Mouse (Mus musculus) kidney, postnatal 4 days (tissue): ENCODE measurements around the gene Gm7075.
"Not testable (repeated sequence)": the region's sequence is repeated elsewhere in the genome, so short reads cannot be mapped to it uniquely, and the experiment has no call there.

Source experiments
- DNase-seq, 2 experiments: peaks; one replicate each; pipeline ENCODE4 v3.0.0; 2021; ENCODE audit warnings: mixed read lengths in 2 of 2

Gene Gm7075

GRCm38 (mm10) chr10:63417061-63417460 is 4.5 kb downstream of the Gm7075 start:
- no peak for DNase-seq

- DNase-seq = no peak
These were observed 5.7 kb downstream of the Gm7075 start for GRCm38 (mm10) chr10:63415850-63416249.

GRCm38 (mm10) chr10:63415287-63415686 is 6.3 kb downstream of the Gm7075 start:
- no peak for DNase-seq

GRCm38 (mm10) chr10:63412756-63413155 is 8.8 kb downstream of the Gm7075 start:
- DNase-seq = no peak

GRCm38 (mm10) chr10:63411674-63412073 is 9.9 kb downstream of the Gm7075 start:
- not testable (repeated sequence) for DNase-seq

GRCm38 (mm10) chr10:63410162-63410956 is 11.2 kb downstream of the Gm7075 start:
- DNase-seq = no peak

GRCm38 (mm10) chr10:63403636-63404035 is 18.0 kb downstream of the Gm7075 start:
- peak in 1 of 2 experiments; percentile 33 for DNase-seq

GRCm38 (mm10) chr10:63402731-63403504 is 18.7 kb downstream of the Gm7075 start:
- DNase-seq = no peak

- DNase-seq = no peak
These were observed 24.6 kb downstream of the Gm7075 start for GRCm38 (mm10) chr10:63396963-63397362.

GRCm38 (mm10) chr10:63388948-63389347 is 32.6 kb downstream of the Gm7075 start:
- DNase-seq = no peak

- DNase-seq = no peak
These were observed 34.6 kb downstream of the Gm7075 start for GRCm38 (mm10) chr10:63386991-63387390.

GRCm38 (mm10) chr10:63386444-63386843 is 35.1 kb downstream of the Gm7075 start:
- peak; percentile 83 to 89 for DNase-seq

GRCm38 (mm10) chr10:63385897-63386296 is 35.7 kb downstream of the Gm7075 start:
- DNase-seq = not testable (repeated sequence)

GRCm38 (mm10) chr10:63382372-63383279 is 39.0 kb downstream of the Gm7075 start, which contains the start of gene Dnajc12:
TSS of gene Dnajc12 (plus strand) at chr10:63382443.
- peak; percentile 78 to 88 for DNase-seq

- peak; percentile 6 to 31 for DNase-seq
These were observed 39.9 kb downstream of the Gm7075 start, which contains the start of gene Sirt1 for GRCm38 (mm10) chr10:63381498-63382280. TSS of gene Sirt1 (minus strand) at chr10:63381704.

GRCm38 (mm10) chr10:63378948-63379680 is 42.5 kb downstream of the Gm7075 start:
- DNase-seq = no peak

GRCm38 (mm10) chr10:63377468-63377867 is 44.1 kb downstream of the Gm7075 start:
- peak; percentile 62 to 72 for DNase-seq

- no peak for DNase-seq
These were observed 45.3 kb downstream of the Gm7075 start for GRCm38 (mm10) chr10:63376303-63376702.
